Mouse (Mus musculus) cerebellum, adult 8-10 months (tissue): ENCODE measurements around the gene Nfe2.

Experiments used
- DNase-seq: peaks from one replicate; pipeline ENCODE4 v3.0.0; 2022

The Nfe2 gene

GRCm38 (mm10) chr15:103205156-103205555 is 53.0 kb downstream of the Nfe2 start:
- DNase-seq = no peak

GRCm38 (mm10) chr15:103202088-103202793 is 56.0 kb downstream of the Nfe2 start:
- DNase-seq = no peak
